Mouse (Mus musculus) kidney, embryonic 16.5 days (tissue): ENCODE results near the gene Lrrc4c. TPM values are rescaled to one million over a fixed set of nuclear protein-coding genes. Genes with fewer than 3 reads are reported as not detected.

Experiments
- ATAC-seq: fragments of 200-750 bp; cut with Nextera tagmentation; 2 replicates; pipeline ENCODE4 v1.8.0; 2017; ENCODE audit warnings: moderate TSS enrichment; ENCODE audit not compliant: low FRiP score, low TSS enrichment
- H3K27ac ChIP-seq: fragments of 300-500 bp; sonication (generic); 2 replicates; pipeline ENCODE4 v1.5.1; 2014; ENCODE audit warnings: low read length
- H3K27me3 ChIP-seq: fragments of 300-500 bp; sonication (generic); 2 replicates; pipeline ENCODE4 v1.6.1; 2014; ENCODE audit warnings: low read length, control low read depth, mixed read lengths; ENCODE audit not compliant: insufficient read depth
- H3K36me3 ChIP-seq: fragments of 300-500 bp; sonication (generic); 2 replicates; pipeline ENCODE4 v1.6.1; 2014; ENCODE audit warnings: low read length, control low read depth, mixed read lengths; ENCODE audit not compliant: insufficient read depth
- H3K4me1 ChIP-seq: fragments of 300-500 bp; sonication (generic); 2 replicates; pipeline ENCODE4 v1.6.1; 2014; ENCODE audit warnings: low read length, control low read depth, mixed read lengths; ENCODE audit not compliant: insufficient read depth
- H3K4me2 ChIP-seq: fragments of 300-500 bp; sonication (generic); replicated peaks from 2 replicates; pipeline ENCODE4 v1.6.1; 2014; ENCODE audit warnings: low read depth, low read length
- H3K4me3 ChIP-seq: fragments of 300-500 bp; sonication (generic); 2 replicates; pipeline ENCODE4 v1.5.1; 2014; ENCODE audit warnings: mild to moderate bottlenecking, low read length
- H3K9ac ChIP-seq: fragments of 300-500 bp; sonication (generic); replicated peaks from 2 replicates; pipeline ENCODE4 v1.6.1; 2014; ENCODE audit warnings: low read length
- H3K9me3 ChIP-seq: fragments of 300-500 bp; sonication (generic); 2 replicates; pipeline ENCODE4 v1.6.1; 2016; ENCODE audit warnings: low read length, control low read depth
- WGBS: fragments of 180-500 bp; shearing (Covaris S2); extraction: QIAGEN DNeasy Blood & Tissue Kit; methylation state at CpG from one replicate; pipeline ENCODE4 v1.1.7; 2014; 5-methylcytosine and 5-hydroxymethylcytosine counted together
- polyA plus RNA-seq: library from polyadenylated mRNA; unstranded; fragments of >200 nt; fragmentation: Nextera tagmentation; extraction: Ambion mirVana; gene quantifications from 2 replicates; pipeline ENCODE4 v1.2.1, GENCODE M21; 2015

The Lrrc4c gene
- polyA plus RNA-seq, 1 experiment from 2014 or later = 0.69 TPM

- Histone ChIP-seq H3K4me3 (no peak overlapping the region), H3K27me3 (no peaks in the 10 kb centered on the region), H3K36me3 (no peaks in the 10 kb centered on the region), H3K4me2 (no peak overlapping the region), H3K9me3 (no peaks in the 10 kb centered on the region), H3K4me1 (no peaks in the 10 kb centered on the region), H3K27ac (no peak overlapping the region), H3K9ac (no peak overlapping the region)
- WGBS = 78% methylated on average over 3 of the region's 3 CpGs
- ATAC-seq = no peak
Observed at GRCm38 (mm10) chr2:97590563-97590962, 1272.6 kb downstream of the Lrrc4c start.

GRCm38 (mm10) chr2:97604182-97604581 is 1286.2 kb downstream of the Lrrc4c start:
- Histone ChIP-seq H3K4me2 (no peak overlapping the region), H3K36me3 (no peaks in the 10 kb centered on the region), H3K27me3 (no peaks in the 10 kb centered on the region), H3K4me1 (no peaks in the 10 kb centered on the region), H3K9me3 (no peaks in the 10 kb centered on the region), H3K27ac (no peak overlapping the region), H3K9ac (no peak overlapping the region), H3K4me3 (no peak overlapping the region)
- 52% methylated on average over 3 of the region's 3 CpGs for WGBS
- ATAC-seq = no peak

GRCm38 (mm10) chr2:97604688-97605215 is 1286.8 kb downstream of the Lrrc4c start:
- Histone ChIP-seq H3K36me3 (no peaks in the 10 kb centered on the region), H3K4me2 (no peak overlapping the region), H3K4me3 (no peak overlapping the region), H3K9ac (no peak overlapping the region), H3K4me1 (no peaks in the 10 kb centered on the region), H3K9me3 (no peaks in the 10 kb centered on the region), H3K27me3 (no peaks in the 10 kb centered on the region), H3K27ac (no peak overlapping the region)
- no peak for ATAC-seq
- 65% methylated on average over 3 of the region's 3 CpGs for WGBS

- no peaks in the 10 kb centered on the region for H3K27me3 ChIP-seq
- H3K27ac ChIP-seq = no peak overlapping the region
- no peaks in the 10 kb centered on the region for H3K4me1 ChIP-seq
- H3K36me3 ChIP-seq = no peaks in the 10 kb centered on the region
- H3K4me3 ChIP-seq = no peak overlapping the region
- no peak overlapping the region for H3K4me2 ChIP-seq
- H3K9me3 ChIP-seq = no peaks in the 10 kb centered on the region
- ATAC-seq = no peak
- no peak overlapping the region for H3K9ac ChIP-seq
Observed at GRCm38 (mm10) chr2:97609436-97609835, 1291.5 kb downstream of the Lrrc4c start.

DNA sequence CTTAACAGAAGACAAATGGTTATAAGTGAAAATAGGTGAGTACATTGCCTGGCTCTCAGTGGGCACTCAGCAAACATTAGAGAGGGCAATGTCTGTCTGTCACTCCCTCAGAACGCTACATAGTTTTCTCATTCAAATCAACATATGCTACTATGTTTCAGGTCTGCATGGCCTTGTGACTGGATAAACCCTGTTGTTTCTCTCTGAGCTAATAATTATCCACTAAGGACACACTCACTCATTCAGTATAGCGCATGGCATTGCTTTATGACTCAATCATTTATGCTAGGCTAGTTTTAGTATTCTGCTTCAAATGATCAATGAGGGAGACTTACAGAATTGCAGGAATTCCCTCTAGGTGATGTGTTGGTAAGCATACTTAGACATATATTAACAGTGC is 1292.6 kb downstream of the Lrrc4c start:
- no peaks in the 10 kb centered on the region for H3K4me1 ChIP-seq
- H3K36me3 ChIP-seq = no peaks in the 10 kb centered on the region
- no peak overlapping the region for H3K4me2 ChIP-seq
- no peak overlapping the region for H3K27ac ChIP-seq
- ATAC-seq = peak; percentile 39; the same call in 1 of the 2 replicates
- 65% methylated on average over 2 of the region's 2 CpGs for WGBS
- H3K9ac ChIP-seq = no peak overlapping the region
- H3K4me3 ChIP-seq = no peak overlapping the region
- no peaks in the 10 kb centered on the region for H3K9me3 ChIP-seq
- H3K27me3 ChIP-seq = no peaks in the 10 kb centered on the region

DNA sequence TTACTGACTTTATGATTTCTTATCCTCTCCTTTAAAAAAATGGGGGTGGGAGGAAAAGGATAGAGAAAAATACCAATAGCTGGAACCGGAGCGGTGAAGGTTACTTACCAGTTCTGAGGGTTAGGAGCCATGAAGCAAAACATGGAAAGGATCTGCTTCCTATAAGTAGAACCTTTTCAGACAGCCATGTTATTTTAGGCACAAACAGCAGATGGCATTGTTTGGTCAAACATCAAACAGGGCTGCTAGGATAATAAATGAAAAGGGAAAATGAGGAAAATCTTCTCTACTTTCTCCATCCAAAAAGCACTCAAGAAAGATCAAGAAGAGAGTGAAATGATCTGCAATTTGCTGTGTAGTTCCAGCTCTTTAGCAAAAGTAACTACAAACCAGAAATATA is 1296.8 kb downstream of the Lrrc4c start:
- Histone ChIP-seq H3K9me3 (peaks cover 2% of the 10 kb centered on the region), H3K4me1 (no peaks in the 10 kb centered on the region), H3K9ac (no peak overlapping the region), H3K36me3 (no peaks in the 10 kb centered on the region), H3K27me3 (no peaks in the 10 kb centered on the region), H3K4me2 (no peak overlapping the region), H3K4me3 (no peak overlapping the region), H3K27ac (no peak overlapping the region)
- no peak for ATAC-seq
- WGBS = 73% methylated on average over 2 of the region's 2 CpGs

- Histone ChIP-seq H3K4me1 (no peaks in the 10 kb centered on the region), H3K36me3 (no peaks in the 10 kb centered on the region), H3K4me3 (no peak overlapping the region), H3K9me3 (peaks cover 3% of the 10 kb centered on the region), H3K9ac (no peak overlapping the region), H3K27ac (no peak overlapping the region), H3K4me2 (no peak overlapping the region), H3K27me3 (no peaks in the 10 kb centered on the region)
- 85% methylated on average over 1 of the region's 1 CpGs for WGBS
- no peak for ATAC-seq
Observed at GRCm38 (mm10) chr2:97618589-97618988, 1300.6 kb downstream of the Lrrc4c start.

DNA sequence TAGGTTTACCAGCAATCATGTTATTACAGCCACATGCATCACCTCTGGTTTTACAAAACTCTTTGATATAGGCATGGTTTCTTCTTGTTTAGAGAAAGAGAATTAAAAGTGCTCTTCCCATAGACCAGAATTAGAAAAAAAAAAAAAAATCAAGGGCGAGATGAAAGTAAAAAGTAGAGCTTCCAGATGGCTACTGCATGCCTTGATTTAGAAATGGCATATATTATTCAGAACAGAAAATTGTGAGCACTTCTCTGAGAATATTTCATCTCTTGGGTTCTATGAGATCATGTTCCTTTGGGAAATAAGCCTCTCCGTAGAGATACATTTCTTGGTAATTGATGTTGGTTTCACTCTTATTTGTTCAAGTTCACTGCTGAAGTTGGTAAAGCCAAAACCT is 1322.0 kb downstream of the Lrrc4c start:
- 83% methylated on average over 2 of the region's 2 CpGs for WGBS
- no peak for ATAC-seq
- no peak overlapping the region for H3K4me2 ChIP-seq

DNA sequence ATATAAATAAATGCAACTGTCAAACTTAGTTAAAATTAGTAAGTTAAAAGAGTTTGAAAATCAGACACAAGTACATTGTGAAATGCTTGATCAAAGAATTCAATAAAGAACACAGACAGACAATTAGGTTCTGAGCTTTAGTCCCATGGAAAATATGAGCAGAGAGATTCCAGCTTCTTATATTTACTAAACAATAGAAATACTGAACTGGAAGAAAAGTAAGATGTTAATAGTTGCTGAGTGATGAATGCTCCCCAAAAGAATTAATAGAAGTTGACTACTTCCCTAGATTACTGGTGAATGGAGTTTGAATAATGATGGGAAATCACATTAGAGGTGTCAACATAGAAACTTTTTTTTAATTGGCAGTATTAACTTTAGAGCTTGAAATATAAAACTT is 1323.7 kb downstream of the Lrrc4c start:
- Histone ChIP-seq H3K36me3 (no peaks in the 10 kb centered on the region), H3K9ac (no peak overlapping the region), H3K27ac (no peak overlapping the region), H3K27me3 (no peaks in the 10 kb centered on the region), H3K4me3 (no peak overlapping the region), H3K4me1 (no peaks in the 10 kb centered on the region), H3K9me3 (peaks cover 5% of the 10 kb centered on the region; the same call in 1 of the 2 replicates), H3K4me2 (no peak overlapping the region)
- no peak for ATAC-seq

More for the DNA sequence above, 1322.0 kb downstream of the Lrrc4c start:
- H3K36me3 ChIP-seq = no peaks in the 10 kb centered on the region
- H3K4me3 ChIP-seq = no peak overlapping the region
- H3K9me3 ChIP-seq = no peaks in the 10 kb centered on the region
- H3K4me1 ChIP-seq = no peaks in the 10 kb centered on the region
- H3K27ac ChIP-seq = no peak overlapping the region
- no peak overlapping the region for H3K9ac ChIP-seq
- H3K27me3 ChIP-seq = no peaks in the 10 kb centered on the region

DNA sequence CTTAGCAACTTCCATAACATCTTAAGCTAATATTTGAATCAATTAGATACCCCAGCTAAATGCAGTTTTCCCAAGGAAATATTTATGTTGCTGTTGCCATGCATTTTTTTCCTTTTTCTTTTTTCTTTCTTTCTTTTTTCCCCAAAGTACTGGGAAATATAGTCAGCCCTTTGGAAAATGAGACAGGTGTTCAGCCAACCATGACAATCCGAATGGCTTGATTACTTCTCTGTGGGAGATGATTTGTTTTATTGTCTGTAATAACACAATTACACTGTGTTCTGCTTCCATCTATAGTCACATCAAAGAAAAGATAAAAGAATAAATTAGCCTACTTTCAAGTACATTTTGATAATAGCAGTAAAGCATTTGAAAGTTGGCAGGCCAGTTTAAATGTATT is 1334.7 kb downstream of the Lrrc4c start:
- H3K9me3 ChIP-seq = no peaks in the 10 kb centered on the region
- H3K4me2 ChIP-seq = no peak overlapping the region
- H3K27me3 ChIP-seq = no peaks in the 10 kb centered on the region
- no peaks in the 10 kb centered on the region for H3K36me3 ChIP-seq
- no peak overlapping the region for H3K4me3 ChIP-seq
- 24% methylated on average over 1 of the region's 1 CpGs for WGBS
- no peak overlapping the region for H3K9ac ChIP-seq
- no peak for ATAC-seq
- H3K27ac ChIP-seq = no peak overlapping the region
- no peaks in the 10 kb centered on the region for H3K4me1 ChIP-seq
